Mouse (Mus musculus): ENCODE data around the gene Akip1. TPM values are rescaled to one million over a fixed set of nuclear protein-coding genes. Genes with fewer than 3 reads are reported as not detected.

The Akip1 gene
- polyA plus RNA-seq, 1 experiment: 21.5 TPM

- H3K9ac ChIP-seq (ENCODE audit: low read depth, poor library complexity, severe bottlenecking): no peak within 1 kb of the TSS
- no peaks in the 10 kb centered on the region for H3K36me3 ChIP-seq (ENCODE audit: control insufficient read depth, insufficient read depth, low read length, poor library complexity, severe bottlenecking)
- H3K27ac ChIP-seq (ENCODE audit: insufficient read depth, low read length): no peak within 1 kb of the TSS
- H3K9me3 ChIP-seq (replicated peaks; ENCODE audit: control insufficient read depth, insufficient read depth, low read length, poor library complexity, severe bottlenecking): no peaks in the 10 kb centered on the region
- no peaks in the 10 kb centered on the region for H3K27me3 ChIP-seq (ENCODE audit: control insufficient read depth, insufficient read depth, low read length, poor library complexity, severe bottlenecking)
- H3K4me1 ChIP-seq (ENCODE audit: control insufficient read depth, insufficient read depth, low read length): no peaks in the 10 kb centered on the region
- H3K4me3 ChIP-seq (ENCODE audit: low read depth, low read length): no peak within 1 kb of the TSS
- TF ChIP-seq CTCF (IDR thresholded peaks at IDR 0.05; ENCODE audit: low read depth, low read length): no peak
- no peak for TF ChIP-seq EP300 (IDR thresholded peaks at IDR 0.05; ENCODE audit: insufficient read depth, low read depth, low read length)
- TF ChIP-seq POLR2A (IDR thresholded peaks at IDR 0.05; ENCODE audit: insufficient read depth, low read length): no peak
Observed at GRCm38 (mm10) chr7:109731626-109732025, 28.1 kb downstream of the Akip1 start, which contains the start of gene Ascl3. Gene Ascl3 (minus strand): TSS chr7:109731726.

- Histone ChIP-seq H3K36me3 (ENCODE audit: control insufficient read depth, insufficient read depth, low read length, poor library complexity, severe bottlenecking) (no peaks in the 10 kb centered on the region), H3K27me3 (ENCODE audit: control insufficient read depth, insufficient read depth, low read length, poor library complexity, severe bottlenecking) (no peaks in the 10 kb centered on the region; the same call in 1 of the 2 replicates), H3K9ac (ENCODE audit: low read depth, poor library complexity, severe bottlenecking) (no peak overlapping the region), H3K4me3 (ENCODE audit: low read depth, low read length) (no peak overlapping the region), H3K27ac (ENCODE audit: insufficient read depth, low read length) (no peak overlapping the region), H3K9me3 (replicated peaks; ENCODE audit: control insufficient read depth, insufficient read depth, low read length, poor library complexity, severe bottlenecking) (no peaks in the 10 kb centered on the region), H3K4me1 (ENCODE audit: control insufficient read depth, insufficient read depth, low read length) (no peaks in the 10 kb centered on the region)
- TF ChIP-seq CTCF (IDR thresholded peaks at IDR 0.05; ENCODE audit: low read depth, low read length): no peak
- no peak for TF ChIP-seq EP300 (IDR thresholded peaks at IDR 0.05; ENCODE audit: insufficient read depth, low read depth, low read length)
- TF ChIP-seq POLR2A (IDR thresholded peaks at IDR 0.05; ENCODE audit: insufficient read depth, low read length): no peak
Observed at GRCm38 (mm10) chr7:109734806-109735205, 31.3 kb downstream of the Akip1 start.

GRCm38 (mm10) chr7:109739822-109740370, 36.4 kb downstream of the Akip1 start:
- no peak overlapping the region for H3K4me3 ChIP-seq (ENCODE audit: low read depth, low read length)
- TF ChIP-seq POLR2A (IDR thresholded peaks at IDR 0.05; ENCODE audit: insufficient read depth, low read length): no peak
- no peak for TF ChIP-seq EP300 (IDR thresholded peaks at IDR 0.05; ENCODE audit: insufficient read depth, low read depth, low read length)
- TF ChIP-seq CTCF (IDR thresholded peaks at IDR 0.05; ENCODE audit: low read depth, low read length): no peak
- no peak overlapping the region for H3K9ac ChIP-seq (ENCODE audit: low read depth, poor library complexity, severe bottlenecking)
- no peaks in the 10 kb centered on the region for H3K36me3 ChIP-seq (ENCODE audit: control insufficient read depth, insufficient read depth, low read length, poor library complexity, severe bottlenecking)
- H3K27ac ChIP-seq (ENCODE audit: insufficient read depth, low read length): no peak overlapping the region
- H3K4me1 ChIP-seq (ENCODE audit: control insufficient read depth, insufficient read depth, low read length): no peaks in the 10 kb centered on the region
- no peaks in the 10 kb centered on the region; the same call in 1 of the 2 replicates for H3K27me3 ChIP-seq (ENCODE audit: control insufficient read depth, insufficient read depth, low read length, poor library complexity, severe bottlenecking)
- no peaks in the 10 kb centered on the region for H3K9me3 ChIP-seq (replicated peaks; ENCODE audit: control insufficient read depth, insufficient read depth, low read length, poor library complexity, severe bottlenecking)

- Histone ChIP-seq H3K9ac (ENCODE audit: low read depth, poor library complexity, severe bottlenecking) (no peak overlapping the region), H3K27ac (ENCODE audit: insufficient read depth, low read length) (no peak overlapping the region), H3K36me3 (ENCODE audit: control insufficient read depth, insufficient read depth, low read length, poor library complexity, severe bottlenecking) (no peaks in the 10 kb centered on the region), H3K9me3 (replicated peaks; ENCODE audit: control insufficient read depth, insufficient read depth, low read length, poor library complexity, severe bottlenecking) (no peaks in the 10 kb centered on the region), H3K27me3 (ENCODE audit: control insufficient read depth, insufficient read depth, low read length, poor library complexity, severe bottlenecking) (no peaks in the 10 kb centered on the region; the same call in 1 of the 2 replicates), H3K4me3 (ENCODE audit: low read depth, low read length) (no peak overlapping the region), H3K4me1 (ENCODE audit: control insufficient read depth, insufficient read depth, low read length) (no peaks in the 10 kb centered on the region)
- no peak for TF ChIP-seq EP300 (IDR thresholded peaks at IDR 0.05; ENCODE audit: insufficient read depth, low read depth, low read length)
- no peak for TF ChIP-seq CTCF (IDR thresholded peaks at IDR 0.05; ENCODE audit: low read depth, low read length)
- no peak for TF ChIP-seq POLR2A (IDR thresholded peaks at IDR 0.05; ENCODE audit: insufficient read depth, low read length)
Observed at GRCm38 (mm10) chr7:109741060-109741459, 37.6 kb downstream of the Akip1 start.

- no peak overlapping the region for H3K27ac ChIP-seq (ENCODE audit: insufficient read depth, low read length)
- H3K9ac ChIP-seq (ENCODE audit: low read depth, poor library complexity, severe bottlenecking): no peak overlapping the region
- H3K27me3 ChIP-seq (ENCODE audit: control insufficient read depth, insufficient read depth, low read length, poor library complexity, severe bottlenecking): no peaks in the 10 kb centered on the region; the same call in 1 of the 2 replicates
- H3K9me3 ChIP-seq (replicated peaks; ENCODE audit: control insufficient read depth, insufficient read depth, low read length, poor library complexity, severe bottlenecking): no peaks in the 10 kb centered on the region
- TF ChIP-seq CTCF (IDR thresholded peaks at IDR 0.05; ENCODE audit: low read depth, low read length) (no peak), EP300 (IDR thresholded peaks at IDR 0.05; ENCODE audit: insufficient read depth, low read depth, low read length) (no peak), POLR2A (IDR thresholded peaks at IDR 0.05; ENCODE audit: insufficient read depth, low read length) (no peak)
- no peaks in the 10 kb centered on the region for H3K4me1 ChIP-seq (ENCODE audit: control insufficient read depth, insufficient read depth, low read length)
- no peaks in the 10 kb centered on the region for H3K36me3 ChIP-seq (ENCODE audit: control insufficient read depth, insufficient read depth, low read length, poor library complexity, severe bottlenecking)
- no peak overlapping the region for H3K4me3 ChIP-seq (ENCODE audit: low read depth, low read length)
Observed at GRCm38 (mm10) chr7:109741703-109742102, 38.2 kb downstream of the Akip1 start.

- no peaks in the 10 kb centered on the region for H3K36me3 ChIP-seq (ENCODE audit: control insufficient read depth, insufficient read depth, low read length, poor library complexity, severe bottlenecking)
- no peak overlapping the region for H3K9ac ChIP-seq (ENCODE audit: low read depth, poor library complexity, severe bottlenecking)
- H3K9me3 ChIP-seq (replicated peaks; ENCODE audit: control insufficient read depth, insufficient read depth, low read length, poor library complexity, severe bottlenecking): no peaks in the 10 kb centered on the region
- H3K27ac ChIP-seq (ENCODE audit: insufficient read depth, low read length): no peak overlapping the region
- no peaks in the 10 kb centered on the region for H3K4me1 ChIP-seq (ENCODE audit: control insufficient read depth, insufficient read depth, low read length)
- no peaks in the 10 kb centered on the region for H3K27me3 ChIP-seq (ENCODE audit: control insufficient read depth, insufficient read depth, low read length, poor library complexity, severe bottlenecking)
- no peak for TF ChIP-seq POLR2A (IDR thresholded peaks at IDR 0.05; ENCODE audit: insufficient read depth, low read length)
- TF ChIP-seq EP300 (IDR thresholded peaks at IDR 0.05; ENCODE audit: insufficient read depth, low read depth, low read length): no peak
- TF ChIP-seq CTCF (IDR thresholded peaks at IDR 0.05; ENCODE audit: low read depth, low read length): no peak
- no peak overlapping the region for H3K4me3 ChIP-seq (ENCODE audit: low read depth, low read length)
Observed at GRCm38 (mm10) chr7:109747747-109748146, 44.3 kb downstream of the Akip1 start.
